Mouse (Mus musculus) left cerebral cortex, adult 2 months (tissue): ENCODE measurements around the gene Kif26b. TPM values are rescaled to one million over a fixed set of nuclear protein-coding genes. Genes with fewer than 3 reads are reported as not detected.

Experiments used
- DNase-seq, 2 experiments: peaks; one replicate each; pipeline ENCODE4 v3.0.0; 2021 to 2022; ENCODE audit warnings: low spot score in 2 of 2, mixed read lengths in 1 of 2; ENCODE audit errors: extremely low spot score in 1 of 2
- H3K27ac ChIP-seq: fragments of 200-600 bp; 2 replicates; pipeline ENCODE4 v1.8.1; 2022
- H3K4me3 ChIP-seq: fragments of 200-600 bp; 2 replicates; pipeline ENCODE4 v1.8.1; 2022
- CTCF ChIP-seq: fragments of 200-600 bp; IDR thresholded peaks from 2 replicates; pipeline ENCODE4 v1.8.1; 2022; ENCODE audit warnings: antibody characterized with exemption, mild to moderate bottlenecking, moderate library complexity
- intact Hi-C: fragments of 180-260 bp; cut with DNase I; formaldehyde crosslinking; loops from one replicate; pipeline ENCODE4 v1.15.1; 2025
- total RNA-seq, 2 experiments: library from RNA; stranded (reverse); gene quantifications; 2 replicates each; pipeline ENCODE4 v1.2.3; 2021

Gene Kif26b
- total RNA-seq, 2 experiments from 2014 or later: 8.3 to 10.5 TPM

GRCm38 (mm10) chr1:178611512-178611911 is 82.6 kb downstream of the Kif26b start:
- intact Hi-C loops: no loop called here
- Histone ChIP-seq H3K27ac (no peak overlapping the region), H3K4me3 (no peak overlapping the region)

DNA sequence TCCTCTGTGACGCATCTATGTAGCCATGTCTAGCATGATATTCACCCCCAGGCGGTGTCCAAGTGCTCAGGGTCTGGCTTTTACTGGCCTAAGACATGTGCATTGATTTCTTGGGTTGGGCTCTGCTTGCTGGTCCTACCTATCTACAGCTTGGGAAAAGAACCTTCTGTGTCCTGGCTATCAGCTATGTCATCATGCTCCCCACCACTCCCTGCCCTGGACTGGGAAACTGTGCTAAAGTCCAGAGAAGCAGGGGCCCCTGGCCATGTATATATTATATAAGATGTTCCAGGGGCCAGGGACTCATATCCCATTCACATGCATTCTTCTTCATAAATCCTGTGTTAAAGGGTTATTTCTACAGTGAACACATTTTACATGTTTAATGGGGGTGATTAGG is 92.4 kb downstream of the Kif26b start:
- Histone ChIP-seq H3K4me3 (no peak overlapping the region), H3K27ac (no peak overlapping the region)
- intact Hi-C loops: no loop called here
- TF ChIP-seq CTCF: no peak
- DNase-seq: no peak

More at GRCm38 (mm10) chr1:178611512-178611911, 82.6 kb downstream of the Kif26b start:
- DNase-seq: no peak
- no peak for TF ChIP-seq CTCF

DNA sequence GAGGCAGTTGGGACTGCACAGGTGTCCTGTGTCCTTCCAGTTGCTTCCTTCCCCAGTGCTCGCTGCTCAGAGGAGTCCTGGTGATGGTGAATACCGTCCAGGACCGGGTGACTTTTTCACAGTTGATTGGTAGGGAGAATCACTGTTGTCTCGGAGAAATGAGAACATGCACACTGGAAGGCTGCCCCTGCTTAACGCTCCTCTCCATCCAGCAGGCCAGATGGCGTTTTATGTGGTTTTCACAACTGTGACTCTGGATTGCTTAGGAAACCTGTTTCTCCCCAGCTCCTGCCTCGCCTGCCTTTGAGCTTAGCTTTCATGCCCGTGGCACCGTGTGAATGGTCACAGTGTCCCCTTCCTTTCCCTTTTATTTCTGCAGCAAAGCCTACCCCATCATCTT is 95.0 kb downstream of the Kif26b start:
- no peak for TF ChIP-seq CTCF
- no peak overlapping the region for H3K27ac ChIP-seq
- intact Hi-C loops: loop anchor here (2.0 kb wide), 1 partner anchor 61 kb away; no protein-coding TSS in a partner anchor
- DNase-seq: no peak
- H3K4me3 ChIP-seq: no peak overlapping the region

- no peak overlapping the region for H3K4me3 ChIP-seq
- no peak for DNase-seq
- no peak for TF ChIP-seq CTCF
- no peak overlapping the region for H3K27ac ChIP-seq
- intact Hi-C loops: no loop called here
Observed at GRCm38 (mm10) chr1:178626961-178627381, 98.0 kb downstream of the Kif26b start.

DNA sequence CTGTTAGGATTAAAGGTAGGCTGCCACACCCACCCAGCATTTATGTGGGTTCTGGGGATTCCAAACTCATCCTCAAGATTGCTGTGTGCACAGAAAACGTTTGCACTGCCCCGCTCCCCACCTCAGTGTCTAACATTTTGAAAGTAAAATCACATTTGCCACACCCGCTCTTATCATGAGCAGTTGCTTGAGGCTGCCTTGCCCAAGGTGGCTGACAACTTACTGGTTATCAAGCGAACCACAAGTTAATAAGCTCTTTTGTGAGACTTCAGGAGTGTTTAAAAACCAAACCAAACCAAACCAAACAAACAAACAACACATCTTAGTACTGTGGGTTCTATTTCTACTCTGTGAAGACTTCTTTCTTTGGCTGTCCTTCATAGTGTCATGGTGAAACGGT is 101.1 kb downstream of the Kif26b start:
- Histone ChIP-seq H3K4me3 (no peak overlapping the region), H3K27ac (no peak overlapping the region)
- no peak for TF ChIP-seq CTCF
- intact Hi-C loops: no loop called here
- no peak for DNase-seq

- TF ChIP-seq CTCF: no peak
- Histone ChIP-seq H3K27ac (no peak overlapping the region), H3K4me3 (no peak overlapping the region)
- no peak for DNase-seq
- intact Hi-C loops: no loop called here
Observed at GRCm38 (mm10) chr1:178631863-178632262, 102.9 kb downstream of the Kif26b start.

DNA sequence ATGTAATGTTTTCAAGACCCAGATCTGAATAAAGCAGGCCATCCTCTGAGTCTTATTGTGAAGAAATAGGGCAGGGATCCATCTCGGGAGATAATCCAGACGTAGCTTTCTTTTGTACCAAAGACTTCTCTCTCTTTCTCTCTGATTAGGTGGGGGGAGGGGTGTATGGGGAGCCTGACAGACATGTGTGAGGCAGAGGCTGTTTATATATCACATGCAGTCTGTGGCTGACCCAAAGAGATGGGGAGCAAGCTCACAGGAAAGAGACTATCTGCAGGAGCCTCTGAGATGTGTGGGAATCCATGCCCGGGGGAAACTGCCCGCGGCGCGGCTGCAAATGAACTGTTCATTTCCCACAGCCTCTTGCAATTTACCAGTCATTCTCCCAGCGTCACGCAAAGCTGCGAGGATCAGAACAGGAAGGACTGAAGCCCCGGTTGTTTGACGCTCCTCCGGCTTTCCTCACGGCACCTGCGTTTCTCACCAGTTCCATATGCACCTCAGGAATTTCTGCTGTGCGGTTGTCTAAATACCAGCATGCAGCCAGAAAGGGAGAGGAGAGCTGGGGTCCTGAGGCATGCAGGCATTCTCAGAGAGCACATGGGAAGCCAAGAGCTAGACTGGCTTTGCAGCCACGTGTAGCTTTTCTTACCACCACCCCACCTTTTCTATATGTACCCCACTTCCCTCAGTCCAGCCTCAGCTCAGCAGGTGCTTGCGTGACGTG is 105.6 kb downstream of the Kif26b start:
- no peak for DNase-seq

GRCm38 (mm10) chr1:178635470-178635869 is 106.5 kb downstream of the Kif26b start:
- Histone ChIP-seq H3K4me3 (no peak overlapping the region), H3K27ac (no peak overlapping the region)
- no peak for DNase-seq
- TF ChIP-seq CTCF: no peak
- intact Hi-C loops: no loop called here

More for the DNA sequence above, 105.6 kb downstream of the Kif26b start:
- no peak for TF ChIP-seq CTCF
- H3K27ac ChIP-seq: no peak overlapping the region
- H3K4me3 ChIP-seq: no peak overlapping the region
- intact Hi-C loops: no loop called here

- DNase-seq: no peak
- Histone ChIP-seq H3K27ac (no peak overlapping the region), H3K4me3 (no peak overlapping the region)
- TF ChIP-seq CTCF: no peak
- intact Hi-C loops: no loop called here
Observed at GRCm38 (mm10) chr1:178637293-178637692, 108.4 kb downstream of the Kif26b start.

- DNase-seq: no peak
- TF ChIP-seq CTCF: no peak
- H3K4me3 ChIP-seq: no peak overlapping the region
- intact Hi-C loops: no loop called here
- H3K27ac ChIP-seq: no peak overlapping the region
Observed at GRCm38 (mm10) chr1:178639951-178640350, 111.0 kb downstream of the Kif26b start.

- intact Hi-C loops: no loop called here
- no peak overlapping the region for H3K4me3 ChIP-seq
- peak; percentile 43 to 45 for DNase-seq
- no peak for TF ChIP-seq CTCF
- H3K27ac ChIP-seq: no peak overlapping the region
Observed at GRCm38 (mm10) chr1:178640719-178641455, 112.0 kb downstream of the Kif26b start.

- DNase-seq: no peak
- Histone ChIP-seq H3K4me3 (no peak overlapping the region), H3K27ac (no peak overlapping the region)
- TF ChIP-seq CTCF: no peak
- intact Hi-C loops: no loop called here
Observed at GRCm38 (mm10) chr1:178641788-178642187, 112.9 kb downstream of the Kif26b start.
